Mouse (Mus musculus) Muller cell, postnatal 12 days (primary cell): ENCODE results near the gene Sp100.
A peak's percentile ranks its signal among the peaks of the same experiment; 100 is the strongest.

Experiments
- DNase-seq: peaks from one replicate; pipeline ENCODE4 v3.0.0-alpha.2; 2015; ENCODE audit errors: inconsistent ontology term

The Sp100 gene

GRCm38 (mm10) chr1:85697721-85698493, 48.1 kb downstream of the Sp100 start:
- no peak for DNase-seq

GRCm38 (mm10) chr1:85702531-85702930, 52.7 kb downstream of the Sp100 start:
- DNase-seq = no peak

- peak; percentile 88 for DNase-seq
These were observed 53.7 kb downstream of the Sp100 start for GRCm38 (mm10) chr1:85703245-85704186.

- no peak for DNase-seq
These were observed 55.8 kb downstream of the Sp100 start for GRCm38 (mm10) chr1:85705552-85705951.

GRCm38 (mm10) chr1:85706754-85707153, 57.0 kb downstream of the Sp100 start:
- DNase-seq = no peak

- DNase-seq = no peak
These were observed 64.7 kb downstream of the Sp100 start for GRCm38 (mm10) chr1:85714501-85714900.

- DNase-seq = peak; percentile 43
These were observed 66.7 kb downstream of the Sp100 start for GRCm38 (mm10) chr1:85716447-85717027.

GRCm38 (mm10) chr1:85719049-85719448, 69.3 kb downstream of the Sp100 start:
- no peak for DNase-seq

- no peak for DNase-seq
These were observed 70.6 kb downstream of the Sp100 start for GRCm38 (mm10) chr1:85720220-85720893.

GRCm38 (mm10) chr1:85730471-85730870, 80.7 kb downstream of the Sp100 start:
- DNase-seq = no peak

- DNase-seq = no peak
These were observed 82.8 kb downstream of the Sp100 start for GRCm38 (mm10) chr1:85732581-85732980.

- no peak for DNase-seq
These were observed 84.7 kb downstream of the Sp100 start for GRCm38 (mm10) chr1:85734511-85734910.

GRCm38 (mm10) chr1:85735463-85736123, 85.8 kb downstream of the Sp100 start:
- DNase-seq = no peak

- peak; percentile 57 for DNase-seq
These were observed 86.8 kb downstream of the Sp100 start for GRCm38 (mm10) chr1:85736355-85737184.

GRCm38 (mm10) chr1:85739000-85739399, 89.2 kb downstream of the Sp100 start:
- DNase-seq = no peak

- no peak for DNase-seq
These were observed 90.0 kb downstream of the Sp100 start for GRCm38 (mm10) chr1:85739819-85740218.

- DNase-seq = no peak
These were observed 91.1 kb downstream of the Sp100 start for GRCm38 (mm10) chr1:85740923-85741322.

GRCm38 (mm10) chr1:85742333-85742732, 92.5 kb downstream of the Sp100 start:
- peak; percentile 5 for DNase-seq

GRCm38 (mm10) chr1:85742916-85743505, 93.2 kb downstream of the Sp100 start:
- DNase-seq = peak; percentile 74

GRCm38 (mm10) chr1:85744539-85744938, 94.8 kb downstream of the Sp100 start:
- DNase-seq = no peak
